Mouse (Mus musculus) gastrocnemius, postnatal 36 days (tissue): Measurements from ENCODE around the gene Qrfp. TPM values are rescaled to one million over a fixed set of nuclear protein-coding genes. Genes with fewer than 3 reads are reported as not detected.

Source experiments
- DNase-seq, 2 experiments: peaks; one replicate each; pipeline ENCODE4 v3.0.0; 2022
- intact Hi-C: fragments of 180-260 bp; cut with DNase I; formaldehyde crosslinking; loops from one replicate; pipeline ENCODE4 v1.15.1; 2025
- total RNA-seq, 2 experiments: library from RNA; stranded (reverse); gene quantifications; 2 replicates each; pipeline ENCODE4 v1.2.3; 2021

Gene Qrfp
- total RNA-seq, 2 experiments from 2014 or later: not detected

DNA sequence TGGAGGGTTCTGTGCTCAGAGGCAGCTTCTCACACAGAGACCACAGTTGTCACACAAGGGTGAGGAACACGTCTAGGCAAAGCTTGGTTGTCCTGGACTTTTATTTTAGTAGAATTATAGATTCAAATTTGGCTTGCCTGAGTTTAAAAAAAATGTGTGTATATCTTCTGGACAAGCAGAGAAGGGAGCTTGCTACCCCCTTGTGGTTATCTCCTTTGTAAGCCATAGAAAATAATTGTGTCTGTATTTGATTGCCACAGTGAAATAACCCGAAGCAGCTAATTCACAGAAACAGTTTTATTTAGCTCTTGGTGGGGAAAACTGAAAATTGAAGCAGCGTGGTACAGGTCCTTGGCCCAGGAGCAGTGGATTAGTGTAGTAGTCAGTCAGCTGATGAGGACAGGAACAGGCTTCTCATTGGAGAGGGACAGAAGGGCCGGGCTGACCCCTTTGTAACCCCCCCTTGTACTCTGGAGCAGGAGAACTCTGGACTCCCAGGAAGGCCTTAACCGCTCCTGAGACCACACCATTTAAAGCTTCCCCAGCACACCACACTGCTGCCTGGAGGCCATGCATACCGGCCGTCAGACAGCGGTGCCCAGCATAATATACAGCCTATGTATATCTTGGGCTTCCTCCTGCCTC is 27.3 kb downstream of the Qrfp start:
- intact Hi-C loops: no loop called here
- no peak for DNase-seq

DNA sequence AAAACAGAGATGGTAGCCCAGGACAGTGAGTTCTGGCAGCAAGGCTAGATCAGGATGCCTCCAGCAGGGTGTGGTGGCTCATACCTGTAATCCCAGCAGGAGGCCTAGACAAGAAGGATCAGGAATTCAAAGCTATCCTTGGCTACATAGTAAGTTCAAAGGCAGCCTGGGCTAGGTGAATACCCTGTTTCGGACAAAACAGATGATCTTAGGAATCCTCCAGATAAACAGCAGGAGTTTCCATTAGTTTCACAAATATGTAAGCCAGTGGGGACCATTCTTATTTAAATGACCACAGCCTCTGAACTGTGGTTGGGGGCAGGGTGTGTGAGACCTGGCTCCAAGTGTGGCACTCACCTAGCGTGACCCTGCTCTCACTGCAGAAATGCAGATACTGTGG is 31.1 kb downstream of the Qrfp start:
- DNase-seq: no peak
- intact Hi-C loops: no loop called here

DNA sequence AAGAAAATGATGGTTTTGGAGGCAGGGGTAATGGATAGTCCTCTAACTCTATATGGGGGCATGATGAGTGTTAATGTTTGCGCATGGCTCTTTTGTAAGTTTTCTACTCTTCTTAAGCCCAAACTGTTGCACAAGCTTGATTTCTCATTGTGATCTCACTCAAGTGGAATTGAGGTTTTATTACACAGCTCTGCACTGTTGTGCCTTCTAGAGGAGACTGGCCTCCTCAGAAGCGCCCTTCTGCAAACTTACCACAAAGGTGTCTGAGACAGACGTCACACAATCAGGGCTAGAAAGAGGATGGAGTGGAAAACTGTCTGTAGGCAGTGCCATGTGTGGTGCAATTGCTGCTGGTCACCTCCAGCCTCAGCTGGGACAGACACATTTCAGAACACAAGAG is 33.9 kb downstream of the Qrfp start:
- intact Hi-C loops: no loop called here
- DNase-seq: no peak

DNA sequence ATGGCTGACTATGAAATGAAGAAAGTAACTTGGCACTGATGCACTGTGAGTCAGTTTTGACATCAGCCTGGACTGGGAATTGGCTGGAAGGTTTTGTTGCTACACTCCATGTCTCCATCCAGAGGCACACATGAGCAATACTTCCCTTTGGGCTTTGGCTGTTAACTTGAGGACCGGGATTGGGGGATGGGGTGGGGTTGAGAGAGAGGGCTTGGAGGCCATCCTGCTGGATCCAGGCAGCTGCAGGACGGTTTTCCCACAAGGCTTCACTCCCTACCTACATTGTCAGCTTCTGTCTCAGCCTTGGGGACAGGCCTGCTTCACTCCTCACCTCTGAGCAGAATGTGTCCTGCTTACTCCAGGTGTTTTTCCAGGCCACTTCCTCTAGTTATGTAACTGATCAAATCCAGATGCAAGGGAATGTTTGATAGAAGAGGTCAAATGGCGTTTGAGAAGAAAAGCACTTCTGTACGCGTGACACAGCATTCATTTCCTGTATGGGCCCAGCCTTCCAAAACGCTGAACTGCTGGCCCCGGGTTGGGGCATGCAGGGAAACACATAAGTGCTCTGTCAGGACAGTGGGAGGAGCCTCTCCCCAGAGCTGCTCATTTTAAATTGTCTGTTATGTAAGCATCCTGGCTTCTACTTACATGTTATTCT is 39.5 kb downstream of the Qrfp start:
- DNase-seq: peak; percentile 71 to 79
- intact Hi-C loops: no loop called here

DNA sequence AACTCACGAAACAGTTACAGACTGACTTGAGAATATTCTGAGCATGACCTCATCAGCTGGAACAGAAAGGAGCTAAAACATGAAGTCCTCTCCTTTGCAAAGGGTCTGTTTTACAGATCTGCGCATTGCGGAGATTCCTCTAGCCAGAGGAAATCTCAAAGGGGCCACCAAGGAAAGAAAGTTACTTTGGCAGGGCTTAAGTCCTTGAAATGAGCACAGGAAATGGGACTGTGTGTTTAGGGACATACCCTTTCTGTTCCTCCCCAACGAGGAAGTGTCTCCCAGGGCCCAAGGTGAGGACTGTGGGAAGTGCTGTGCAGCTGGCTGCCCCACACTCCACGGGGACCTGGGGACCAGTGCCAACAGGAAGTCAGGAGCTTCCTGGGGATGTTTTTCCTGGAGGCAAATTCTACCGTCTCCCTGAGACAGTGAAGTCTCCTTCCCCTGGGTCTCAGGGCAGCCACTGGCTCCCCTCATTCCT is 40.7 kb downstream of the Qrfp start:
- DNase-seq: peak; percentile 68 to 71
- intact Hi-C loops: no loop called here

DNA sequence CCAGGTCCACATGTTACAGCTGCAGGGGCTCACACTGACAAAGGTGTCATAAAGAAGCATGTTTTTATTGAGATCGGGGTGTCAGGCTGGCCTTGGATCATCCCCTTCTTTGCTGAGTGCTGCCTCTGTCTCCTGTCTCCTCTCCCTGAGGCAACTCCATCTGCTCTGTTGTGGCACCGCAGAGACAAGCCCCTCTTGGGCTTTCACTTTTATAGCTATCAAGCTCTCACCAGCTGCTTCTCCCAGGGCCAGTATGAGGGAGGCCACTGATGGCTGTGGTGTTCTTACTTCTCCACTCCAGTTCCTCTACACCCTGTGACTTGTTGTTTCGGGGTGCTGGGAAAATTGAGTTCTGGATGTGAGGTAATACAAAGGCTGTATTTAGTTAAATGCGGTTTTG is 41.3 kb downstream of the Qrfp start:
- DNase-seq: no peak
- intact Hi-C loops: no loop called here

DNA sequence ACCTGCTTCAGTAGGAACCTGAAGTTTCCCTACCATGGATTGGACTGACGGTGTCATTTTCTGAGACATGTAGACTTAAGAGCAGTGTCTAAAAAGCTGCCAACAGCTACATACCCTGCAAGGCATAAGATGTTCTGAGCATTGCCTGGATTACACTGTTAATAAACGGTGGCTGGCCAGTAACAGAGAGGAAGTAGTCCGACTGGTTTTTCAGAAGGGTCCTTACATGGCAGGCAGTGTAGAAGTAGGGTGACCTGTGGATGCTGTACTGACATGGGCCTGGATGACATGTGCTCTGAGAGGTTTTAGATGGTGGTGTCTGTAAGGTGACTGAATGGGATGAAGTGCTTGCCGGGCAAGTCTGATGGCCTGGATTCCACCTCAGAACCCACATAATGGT is 42.6 kb downstream of the Qrfp start:
- intact Hi-C loops: no loop called here
- DNase-seq: no peak

DNA sequence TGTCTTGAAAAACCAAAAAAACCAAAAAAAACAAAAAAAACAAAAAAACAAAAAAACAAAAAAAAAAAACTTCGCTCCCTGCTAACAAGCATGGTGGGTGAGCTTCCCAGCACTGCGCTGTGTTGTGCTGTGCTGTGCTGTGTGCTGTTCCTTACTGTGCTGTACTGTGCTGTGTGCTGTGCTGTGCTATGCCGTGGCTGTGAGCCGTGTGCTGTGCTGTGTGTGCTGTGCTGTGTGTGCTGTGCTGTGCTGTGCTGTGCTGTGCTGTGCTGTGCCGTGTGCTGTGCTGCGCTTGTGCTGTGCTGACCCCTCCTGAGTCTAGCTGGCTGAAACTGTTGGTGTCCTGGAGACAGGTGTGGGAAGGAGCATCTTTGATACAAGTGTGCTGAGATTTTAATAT is 43.3 kb downstream of the Qrfp start:
- intact Hi-C loops: no loop called here
- DNase-seq: no peak

DNA sequence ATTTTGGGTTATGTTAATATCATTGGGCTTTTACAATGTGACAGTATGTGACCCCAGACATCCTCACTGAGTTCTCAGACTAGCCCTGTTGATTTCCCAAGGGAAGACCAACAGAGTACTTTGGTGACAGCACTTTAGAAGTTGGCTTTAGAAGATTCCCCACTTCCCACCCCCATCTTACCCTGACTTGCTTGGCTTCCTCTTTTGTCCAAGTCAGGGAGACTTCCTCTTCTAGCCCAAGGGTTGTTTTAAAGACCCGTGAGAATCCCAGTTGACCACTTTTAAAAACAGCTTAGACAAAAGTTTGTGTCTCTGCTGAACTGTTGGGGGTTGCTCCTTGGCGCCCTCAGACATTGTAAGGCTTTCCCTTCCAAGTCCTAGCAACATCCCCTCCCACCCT is 47.1 kb downstream of the Qrfp start:
- intact Hi-C loops: no loop called here
- no peak for DNase-seq

DNA sequence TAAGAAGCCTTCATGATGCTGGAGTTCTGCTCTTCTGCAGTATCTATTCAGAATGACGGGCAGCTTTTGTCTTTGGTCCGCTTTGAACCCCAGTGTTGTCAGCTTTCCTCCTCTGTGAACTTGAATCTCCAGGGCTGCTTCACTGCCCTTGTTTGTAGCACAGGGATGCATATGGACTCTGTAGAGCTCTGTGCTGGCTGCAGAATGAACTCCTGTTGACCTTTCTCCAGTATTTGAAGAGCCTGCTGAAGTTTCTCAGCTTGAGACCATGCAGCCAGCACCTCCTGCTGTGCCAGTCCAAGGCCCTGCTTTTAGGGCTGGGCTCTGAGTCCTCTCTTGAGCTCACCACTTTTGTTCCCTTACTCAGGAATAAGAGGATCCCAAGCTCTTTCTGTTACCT is 47.5 kb downstream of the Qrfp start:
- intact Hi-C loops: no loop called here

DNA sequence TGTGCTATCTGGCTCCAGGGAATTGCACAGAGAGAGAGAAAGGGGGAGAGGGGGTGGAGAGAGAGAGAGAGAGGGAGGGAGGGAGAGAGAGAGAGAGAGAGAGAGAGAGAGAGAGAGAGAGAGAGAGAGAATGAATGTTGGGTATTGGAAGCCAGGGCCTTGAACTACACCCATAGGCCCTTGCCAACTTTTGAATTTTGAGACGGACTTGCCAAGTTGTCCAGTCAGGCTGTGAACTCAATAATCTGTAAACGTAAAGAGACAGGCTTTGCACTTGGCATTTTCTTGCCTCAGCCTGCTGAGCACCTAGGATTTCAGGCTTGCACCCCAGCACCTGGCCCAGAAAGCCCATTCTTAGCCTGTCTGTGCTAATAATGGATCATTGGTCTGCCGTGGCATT is 48.2 kb downstream of the Qrfp start:
- intact Hi-C loops: no loop called here
- DNase-seq: no peak

More for the DNA sequence above, 47.5 kb downstream of the Qrfp start:
- no peak for DNase-seq

DNA sequence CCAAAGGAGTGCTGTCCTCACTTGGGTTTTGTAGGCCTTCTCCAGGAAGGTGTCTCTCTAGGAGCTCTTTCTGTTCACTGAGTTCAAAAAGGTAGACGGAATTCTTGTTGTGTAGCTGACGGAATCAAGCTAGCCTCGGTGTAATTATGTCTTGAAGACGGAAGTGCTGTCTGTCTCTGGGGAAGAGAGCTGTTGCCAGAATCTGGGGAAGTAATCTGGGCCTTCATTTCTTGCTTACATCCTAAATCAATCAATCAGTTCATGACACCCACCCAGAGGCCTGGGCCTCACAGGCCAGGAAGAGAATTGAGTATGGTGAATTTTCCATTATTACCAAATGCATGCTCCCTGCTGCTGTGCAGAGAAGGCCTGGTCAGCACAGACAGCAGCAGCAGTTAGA is 48.8 kb downstream of the Qrfp start:
- DNase-seq: no peak
- intact Hi-C loops: no loop called here

DNA sequence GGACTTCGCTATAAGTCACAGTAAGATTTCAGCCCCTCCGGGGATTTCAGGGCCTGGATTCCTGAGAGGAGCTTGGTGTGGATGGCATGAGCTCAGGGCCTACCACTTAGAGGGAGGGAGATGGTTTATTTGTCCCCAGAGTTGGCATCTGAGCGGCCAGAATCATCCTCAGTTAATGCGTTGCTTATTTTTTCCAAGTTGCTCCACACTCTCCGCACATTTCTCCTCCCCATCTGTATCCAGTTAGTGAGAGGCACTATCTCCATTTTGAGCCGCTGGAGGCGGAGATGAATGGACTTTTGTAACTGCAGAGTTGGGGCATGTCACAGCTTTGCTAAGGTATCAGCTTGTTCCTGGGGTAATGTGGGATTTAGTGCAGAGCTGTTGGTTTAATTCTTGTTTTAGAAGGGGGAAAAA is 49.3 kb downstream of the Qrfp start:
- intact Hi-C loops: no loop called here
- DNase-seq: no peak

DNA sequence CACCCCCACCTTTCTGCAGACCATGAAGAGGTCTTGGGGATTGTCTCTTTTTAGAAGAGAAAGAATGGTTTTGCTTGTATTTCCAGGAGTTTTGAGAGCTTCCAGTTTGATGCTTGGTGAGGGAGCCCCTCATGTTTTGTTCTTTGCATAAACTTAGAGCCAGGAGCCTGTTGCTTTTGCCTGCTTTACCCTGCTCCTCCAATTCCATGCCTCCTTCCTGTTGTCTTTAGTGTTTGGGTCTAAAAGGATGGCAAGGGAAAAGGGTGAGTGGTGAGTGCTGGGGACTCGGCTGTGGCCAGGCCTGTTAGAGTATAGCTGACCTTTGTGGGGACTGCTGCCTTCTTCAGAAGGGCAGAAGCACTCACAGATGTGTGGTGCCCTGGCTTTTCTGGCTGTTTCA is 49.9 kb downstream of the Qrfp start:
- DNase-seq: no peak
- intact Hi-C loops: no loop called here

DNA sequence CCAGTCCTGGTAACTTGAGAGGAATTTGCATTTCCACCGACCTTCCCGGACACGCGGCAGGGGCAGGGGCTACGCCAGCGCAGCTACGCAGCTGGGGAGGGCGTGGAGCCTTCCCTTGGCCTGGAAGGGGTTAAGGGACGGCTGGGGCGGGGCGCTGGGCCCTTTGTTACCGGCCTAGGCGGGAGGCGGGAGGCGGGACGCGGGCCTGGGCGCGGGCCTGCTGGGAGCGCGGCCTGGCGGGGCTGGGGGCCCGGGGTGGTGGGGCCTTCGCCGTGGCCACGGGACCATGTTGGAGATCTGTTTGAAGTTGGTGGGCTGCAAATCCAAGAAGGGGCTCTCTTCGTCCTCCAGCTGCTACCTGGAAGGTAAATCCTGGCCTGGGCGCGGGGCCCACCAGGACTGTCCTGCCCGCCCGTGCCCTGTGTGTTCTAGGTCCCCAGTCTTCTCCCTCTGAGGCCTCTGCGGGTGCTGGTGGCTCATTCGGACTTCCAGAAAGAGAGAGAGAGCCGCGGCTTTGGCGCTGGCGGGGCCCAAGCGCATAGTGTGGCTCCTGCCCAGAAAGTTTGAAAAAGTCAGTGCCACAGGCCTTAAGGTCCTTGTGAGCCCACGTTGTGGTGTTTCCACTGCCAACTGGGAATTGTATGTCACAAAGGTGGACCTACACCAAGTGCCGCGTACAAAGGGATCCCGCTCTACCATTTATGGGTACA is 50.5 kb downstream of the Qrfp start:
- intact Hi-C loops: no loop called here
- DNase-seq: peak; percentile 80 to 82

DNA sequence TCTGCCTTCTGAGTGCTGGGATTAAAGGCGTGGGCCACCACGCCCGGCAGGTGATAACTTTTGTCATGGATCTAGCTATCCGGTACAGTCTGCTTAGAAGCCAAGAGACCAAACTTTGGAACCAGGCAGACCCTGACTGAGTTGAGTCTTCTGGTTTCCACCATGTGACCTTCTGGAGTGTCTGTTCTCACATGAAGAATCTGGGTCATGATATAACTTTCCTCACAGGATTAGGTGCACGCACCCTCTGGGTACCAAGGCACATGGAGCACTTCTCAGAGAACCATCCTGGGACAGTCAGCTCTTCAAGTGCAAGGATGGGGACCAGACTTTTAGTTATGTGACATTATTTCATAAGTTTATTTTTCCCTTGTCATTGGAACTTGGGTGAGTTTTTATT is 51.4 kb downstream of the Qrfp start:
- no peak for DNase-seq
- intact Hi-C loops: no loop called here

DNA sequence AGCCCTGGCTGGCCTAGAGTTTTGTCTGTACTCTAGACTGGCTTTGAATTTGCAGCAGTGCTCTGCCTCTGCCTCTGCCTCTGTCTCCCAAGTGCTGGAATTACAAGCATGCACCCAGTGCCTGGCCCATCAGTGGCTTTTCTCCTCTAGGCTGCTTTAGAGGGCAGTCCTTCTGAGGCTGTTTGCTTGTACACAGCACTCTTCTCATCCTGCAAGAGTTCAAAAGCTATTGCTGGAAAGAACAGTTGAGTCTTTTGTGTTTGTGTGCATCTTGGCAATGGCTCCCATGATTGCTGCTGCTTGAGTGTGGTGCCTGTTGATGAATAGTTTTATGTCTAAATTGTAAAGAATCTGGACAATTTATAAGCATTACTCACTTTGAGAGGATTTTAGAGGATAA is 52.9 kb downstream of the Qrfp start:
- intact Hi-C loops: no loop called here
- no peak for DNase-seq

Other genes with a start within 250 kb of the Qrfp start
- gene Fubp3, start 237.9 kb downstream of the Qrfp start, total RNA-seq: 10 to 100 TPM in 1 of 2 experiments, 1 to 10 TPM in 1; 8.5 to 10.5 TPM
- not detected for gene Prdm12, start 170.5 kb downstream of the Qrfp start, total RNA-seq
- 1 to 10 TPM; 6.1 to 7.5 TPM for gene Exosc2, start 139.9 kb downstream of the Qrfp start, total RNA-seq
- 10 to 100 TPM; 21.9 to 22.3 TPM for gene Abl1, start 122.2 kb downstream of the Qrfp start, total RNA-seq
- gene Fibcd1, start 35.4 kb upstream of the Qrfp start, total RNA-seq: not detected
- gene Lamc3, start 76.7 kb upstream of the Qrfp start, total RNA-seq: 1 to 10 TPM in 1 of 2 experiments, under 1 TPM in 1; 0.41 to 1.0 TPM
- 1 to 10 TPM; 3.2 to 4.5 TPM for gene Aif1l, start 139.6 kb upstream of the Qrfp start, total RNA-seq
- gene Nup214, start 163.9 kb upstream of the Qrfp start, total RNA-seq: 10 to 100 TPM; 13.9 to 28.4 TPM